Mouse (Mus musculus): ENCODE data around the gene Ugt1a6a. TPM values are rescaled to one million over a fixed set of nuclear protein-coding genes. Genes with fewer than 3 reads are reported as not detected.

Ugt1a6a gene
- 0.21 TPM for polyA plus RNA-seq (2017; shearing (Covaris generic))

DNA sequence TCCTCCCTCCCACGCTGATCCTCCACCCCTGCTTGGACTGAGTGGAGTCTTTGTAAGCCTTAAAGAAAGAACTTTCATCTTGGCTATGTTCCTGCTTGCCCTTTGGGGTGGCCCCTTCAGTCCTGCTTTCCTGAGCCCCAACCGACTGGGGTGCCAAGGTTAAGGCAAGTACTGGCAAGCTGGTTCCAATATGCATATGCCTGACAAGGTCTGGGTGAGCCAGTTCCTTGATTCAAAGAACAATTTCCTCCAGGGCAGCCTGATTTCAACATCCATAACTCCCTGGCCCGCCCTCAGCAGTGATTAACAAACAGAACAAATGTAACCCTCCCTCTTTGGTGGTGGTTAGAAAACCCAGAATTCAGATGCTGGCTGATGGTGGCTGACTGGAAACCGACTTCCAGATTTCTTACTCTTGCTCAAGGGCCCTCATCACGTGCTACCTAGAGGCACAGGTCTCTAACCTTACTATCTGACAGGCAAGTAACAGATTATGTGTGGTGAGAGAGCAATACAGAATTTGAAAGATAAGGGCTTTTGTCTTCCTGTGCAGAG, at the start of gene Ugt1a6a:
TSS of gene Ugt1a6a (plus strand) at position 353 of the 555 bp plus-strand sequence.

DNA sequence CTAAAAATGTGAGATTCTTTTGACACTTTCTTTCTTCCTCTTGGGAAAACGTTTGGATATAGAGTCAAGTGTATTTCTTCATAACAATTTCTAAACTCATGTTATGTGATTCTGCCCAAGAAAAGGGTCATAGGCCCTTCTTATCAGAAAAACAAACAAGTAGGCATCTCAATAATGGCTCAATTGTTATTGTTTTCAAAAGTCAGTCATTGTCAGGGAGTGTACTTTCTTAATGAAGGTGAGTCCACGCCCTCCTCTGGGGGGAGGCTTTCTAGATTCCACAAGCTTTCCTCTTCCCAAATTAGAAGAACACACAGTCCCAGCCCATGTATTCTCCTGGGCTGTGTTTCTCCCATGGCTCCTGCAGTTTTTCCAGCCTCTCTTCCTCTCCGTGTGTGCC, 47.1 kb upstream of the Ugt1a6a start, which contains the start of gene Ugt1a8:
TSS of gene Ugt1a8 (plus strand) at position 301 of the 400 bp plus-strand sequence.

DNA sequence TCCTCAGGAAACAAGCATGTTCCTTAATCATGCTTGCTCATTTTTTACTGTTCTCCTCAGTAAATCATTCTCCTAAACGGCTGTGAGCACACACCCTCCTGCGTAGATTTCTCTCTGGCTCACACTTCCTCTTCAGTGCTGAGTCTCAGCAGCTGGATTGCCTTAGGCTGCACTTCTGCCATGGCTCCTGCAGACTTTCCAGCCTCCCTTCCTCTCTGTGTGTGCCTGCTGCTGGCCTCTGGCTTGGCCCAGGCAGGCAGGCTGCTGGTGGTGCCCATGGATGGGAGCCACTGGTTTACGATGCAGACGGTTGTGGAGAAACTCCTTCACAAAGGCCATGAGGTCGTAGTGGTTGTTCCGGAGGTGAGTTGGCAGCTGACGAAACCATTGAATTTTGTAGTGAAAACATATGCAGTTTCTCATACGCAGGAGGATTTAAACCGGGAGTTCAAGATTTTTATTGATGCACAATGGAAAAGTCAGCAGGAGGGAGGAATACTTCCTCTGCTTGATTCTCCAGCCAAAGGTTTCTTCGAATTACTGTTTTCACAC, 39.6 kb upstream of the Ugt1a6a start, which contains the start of gene Ugt1a7c:
TSS of gene Ugt1a7c (plus strand) at position 122 of the 552 bp plus-strand sequence.

DNA sequence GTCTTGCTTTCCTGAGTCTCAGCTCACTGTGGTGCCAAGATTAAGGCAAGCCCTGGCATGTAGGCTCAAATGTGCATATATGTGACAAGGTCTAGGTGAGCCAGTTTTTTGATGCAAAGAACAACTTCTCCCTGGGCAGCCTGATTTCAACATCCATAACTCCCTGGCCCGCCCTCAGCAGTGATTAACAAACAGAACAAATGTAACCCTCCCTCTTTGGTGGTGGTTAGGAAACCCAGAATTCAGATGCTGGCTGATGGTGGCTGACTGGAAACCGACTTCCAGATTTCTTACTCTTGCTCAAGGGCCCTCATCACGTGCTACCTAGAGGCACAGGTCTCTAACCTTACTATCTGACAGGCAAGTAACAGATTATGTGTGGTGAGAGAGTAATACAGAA, 31.6 kb upstream of the Ugt1a6a start, which contains the start of gene Ugt1a6b:
TSS of gene Ugt1a6b (plus strand) at position 234 of the 400 bp plus-strand sequence.

DNA sequence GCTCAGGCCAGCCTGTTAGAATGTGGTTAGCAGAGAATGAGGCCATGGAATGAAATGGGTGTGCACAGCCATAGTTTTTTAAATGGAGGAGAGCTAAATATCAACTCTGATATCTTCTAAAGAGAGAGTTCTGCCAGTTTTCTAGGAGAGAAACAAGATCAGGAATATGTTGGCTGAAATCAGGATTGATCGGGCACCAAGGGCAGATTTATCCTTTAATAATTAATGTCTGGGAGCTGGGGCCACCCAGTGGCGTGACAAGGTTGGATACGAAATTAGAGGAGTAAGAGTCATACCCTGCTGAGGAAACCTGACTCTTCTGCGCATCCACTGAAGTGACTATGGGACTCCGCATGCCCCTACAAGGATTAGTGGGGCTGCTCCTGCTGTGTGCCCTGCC, 31.1 kb downstream of the Ugt1a6a start, which contains the start of gene Ugt1a5:
TSS of gene Ugt1a5 (plus strand) at position 302 of the 400 bp plus-strand sequence.

DNA sequence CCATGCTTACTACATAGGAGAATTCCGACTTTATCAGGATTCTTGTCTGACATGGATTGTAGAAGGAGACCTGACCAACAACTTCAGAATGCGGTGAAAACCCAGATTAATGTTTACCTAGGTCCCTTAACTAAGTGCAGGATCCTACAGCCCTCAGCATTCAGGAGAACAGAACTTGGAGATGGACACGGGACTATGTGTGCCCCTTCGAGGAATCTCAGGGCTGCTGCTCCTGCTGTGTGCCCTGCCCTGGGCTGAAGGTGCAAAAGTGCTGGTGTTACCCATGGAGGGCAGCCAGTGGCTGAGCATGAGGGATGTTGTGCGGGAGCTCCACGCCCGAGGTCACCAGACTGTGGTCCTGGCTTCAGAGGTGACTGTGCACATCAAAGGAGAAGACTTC, 65.8 kb downstream of the Ugt1a6a start, which contains the start of gene Ugt1a2:
TSS of gene Ugt1a2 (plus strand) at position 146 of the 400 bp plus-strand sequence.

DNA sequence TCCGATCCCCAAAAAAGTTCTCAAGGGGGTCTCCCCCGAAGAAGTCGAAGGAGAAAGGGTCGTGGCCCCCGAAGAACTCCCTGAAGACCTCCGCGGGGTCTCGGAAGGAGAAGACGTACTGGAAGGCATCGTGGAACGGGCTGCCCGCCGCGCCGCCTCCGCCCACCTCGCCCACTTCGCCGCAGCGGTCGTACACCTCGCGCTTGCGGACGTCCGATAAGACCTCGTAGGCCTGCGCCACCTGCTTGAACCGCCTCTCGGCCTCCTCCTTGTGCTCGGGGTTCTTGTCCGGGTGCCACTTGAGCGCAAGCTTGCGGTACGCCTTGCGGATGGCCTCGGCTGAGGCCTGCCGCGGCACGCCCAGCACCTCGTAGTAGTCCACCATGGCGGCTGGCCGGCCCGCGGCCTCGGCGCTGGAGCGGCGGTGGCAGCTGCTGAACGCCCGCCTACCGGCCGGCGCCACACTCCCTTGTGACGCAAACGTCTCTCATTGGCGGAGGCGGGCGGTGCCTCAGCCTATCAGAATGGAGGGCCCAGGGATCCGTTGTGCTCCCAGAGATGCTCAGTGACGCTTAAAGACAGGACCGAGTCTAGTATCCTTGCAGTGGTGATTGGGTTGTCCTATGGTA, 70.8 kb downstream of the Ugt1a6a start, which contains the start of gene Dnajb3:
TSS of gene Dnajb3 (minus strand) at position 489 of the 629 bp plus-strand sequence.

DNA sequence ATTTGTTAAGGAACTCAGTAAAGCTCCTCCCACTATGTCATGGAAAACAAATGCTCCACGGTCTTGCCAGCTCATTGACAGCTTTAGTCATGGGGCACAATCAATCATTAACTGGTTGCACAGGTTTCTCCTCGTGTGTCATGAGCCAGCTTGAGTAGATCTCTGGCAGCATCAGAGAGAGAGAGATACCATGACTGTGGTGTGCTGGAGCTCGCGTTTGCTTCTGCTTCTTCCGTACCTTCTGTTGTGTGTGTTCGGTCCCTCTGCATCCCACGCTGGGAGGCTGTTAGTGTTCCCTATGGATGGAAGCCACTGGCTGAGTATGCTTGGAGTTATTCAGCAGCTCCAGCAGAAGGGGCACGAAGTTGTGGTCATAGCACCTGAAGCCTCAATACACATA, 77.2 kb downstream of the Ugt1a6a start, which contains the start of gene Ugt1a1:
TSS of gene Ugt1a1 (plus strand) at position 148 of the 400 bp plus-strand sequence.

DNA sequence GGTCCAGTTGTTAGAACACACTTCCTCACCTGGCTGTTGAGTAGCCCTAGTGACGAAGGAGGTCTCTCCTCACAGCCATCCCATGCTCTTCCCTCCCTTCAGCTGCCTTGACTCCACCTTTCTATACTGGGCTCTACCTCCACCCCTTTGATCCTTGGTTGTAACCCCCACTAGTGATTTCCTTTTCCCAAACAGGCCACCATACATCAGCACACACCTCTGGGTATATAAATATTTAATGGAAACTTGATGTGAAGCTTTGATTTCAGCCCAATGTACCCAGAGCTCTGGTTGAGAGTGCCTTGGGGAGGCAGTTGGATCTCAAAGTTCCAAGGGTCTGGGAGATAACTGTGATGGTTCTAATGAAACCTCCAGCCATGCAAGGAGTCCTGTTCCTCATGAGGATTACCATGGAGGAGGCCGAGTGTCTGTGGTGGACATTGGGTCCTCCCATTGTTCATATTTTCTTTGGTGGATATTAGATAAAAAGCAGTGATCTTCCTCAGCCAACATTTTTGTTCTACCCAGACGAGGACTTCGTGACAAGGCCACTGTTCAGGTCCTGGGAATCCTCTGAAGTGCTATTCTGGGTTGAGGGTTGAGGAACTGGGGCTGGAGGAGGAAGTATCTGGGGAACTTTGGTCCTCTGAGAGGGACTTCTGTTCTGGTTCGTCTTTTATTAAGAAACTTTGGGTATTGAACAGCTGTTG, 92.2 kb downstream of the Ugt1a6a start, which contains the start of gene Mroh2a:
TSS of gene Mroh2a (plus strand) at position 317 of the 710 bp plus-strand sequence.

Other genes starting within 250 kb of the Ugt1a6a start
- gene Usp40, start 126.3 kb upstream of the Ugt1a6a start, polyA plus RNA-seq (2017; shearing (Covaris generic)): 25.0 TPM
- gene Ugt1a10, start 79.4 kb upstream of the Ugt1a6a start, polyA plus RNA-seq (2017; shearing (Covaris generic)): not detected
- not detected for gene Ugt1a9, start 64.0 kb upstream of the Ugt1a6a start, polyA plus RNA-seq (2017; shearing (Covaris generic))
- not detected for gene Ugt1a8, start 47.0 kb upstream of the Ugt1a6a start, polyA plus RNA-seq (2017; shearing (Covaris generic))
- gene Ugt1a7c, start 39.7 kb upstream of the Ugt1a6a start, polyA plus RNA-seq (2017; shearing (Covaris generic)): 1.2 TPM
- not detected for gene Ugt1a6b, start 31.6 kb upstream of the Ugt1a6a start, polyA plus RNA-seq (2017; shearing (Covaris generic))
- gene Ugt1a5, start 31.2 kb downstream of the Ugt1a6a start, polyA plus RNA-seq (2017; shearing (Covaris generic)): not detected
- gene Ugt1a2, start 65.8 kb downstream of the Ugt1a6a start, polyA plus RNA-seq (2017; shearing (Covaris generic)): not detected
- 0.61 TPM for gene Dnajb3, start 71.0 kb downstream of the Ugt1a6a start, polyA plus RNA-seq (2017; shearing (Covaris generic))
- not detected for gene Ugt1a1, start 77.2 kb downstream of the Ugt1a6a start, polyA plus RNA-seq (2017; shearing (Covaris generic))
- 1.6 TPM for gene Mroh2a, start 92.2 kb downstream of the Ugt1a6a start, polyA plus RNA-seq (2017; shearing (Covaris generic))
- 111 TPM for gene Hjurp, start 142.8 kb downstream of the Ugt1a6a start, polyA plus RNA-seq (2017; shearing (Covaris generic))
- gene Trpm8, start 142.9 kb downstream of the Ugt1a6a start, polyA plus RNA-seq (2017; shearing (Covaris generic)): not detected